Mouse (Mus musculus) B cell, adult 62 days (primary cell): ENCODE measurements around the gene Slc39a9. TPM values are rescaled to one million over a fixed set of nuclear protein-coding genes. Genes with fewer than 3 reads are reported as not detected.

Experiments used
- total RNA-seq: library from RNA; stranded (reverse); gene quantifications from 4 replicates; pipeline ENCODE4 v1.2.4, GENCODE M21; 2023

Slc39a9 gene
- total RNA-seq: 29.7 to 32.6 TPM (median 32.3 TPM) in 4 replicates

DNA sequence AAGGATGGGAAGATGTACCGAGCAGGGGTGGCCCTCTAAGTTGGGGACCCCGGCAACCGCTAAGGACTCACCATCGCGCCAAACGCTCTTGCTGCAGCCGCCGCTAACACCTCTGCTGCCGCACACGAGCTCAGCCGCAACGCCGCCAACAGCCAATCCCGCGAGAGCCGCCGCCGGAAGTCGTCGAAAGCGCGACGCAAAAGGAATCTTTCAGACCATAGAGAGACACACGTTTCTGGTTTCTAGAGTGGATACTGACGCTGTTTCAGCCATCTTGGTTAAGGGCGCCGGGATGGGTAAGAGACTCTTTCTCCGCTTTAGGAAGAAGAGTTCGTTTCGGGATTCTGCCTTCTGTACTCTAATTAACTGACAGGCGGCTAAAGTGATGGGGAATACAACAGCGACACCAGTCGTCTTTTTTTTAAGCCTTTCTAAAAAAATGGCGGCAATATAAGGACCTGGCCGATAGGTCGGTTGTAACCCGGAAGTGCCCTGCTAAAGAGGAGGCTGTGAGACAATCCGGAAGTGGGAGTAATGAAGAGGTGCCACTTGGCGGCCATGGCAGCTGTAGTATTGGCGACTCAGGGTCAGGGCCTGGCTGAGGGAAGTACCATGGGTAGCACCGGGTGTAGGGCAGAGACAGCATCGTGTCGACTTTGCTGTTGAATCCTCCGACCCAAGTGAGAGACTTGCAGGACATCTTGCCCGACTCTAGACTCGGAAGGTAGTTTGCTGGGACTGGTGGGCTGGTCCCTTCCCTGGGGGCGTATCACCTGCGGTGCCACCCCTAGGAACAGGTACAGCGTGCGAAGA, at the start of gene Slc39a9, which contains the start of gene Erh:
TSS of gene Slc39a9 (plus strand) at position 191 of the 813 bp plus-strand sequence.
TSS of gene Erh (minus strand) at position 649 of the 813 bp plus-strand sequence.

DNA sequence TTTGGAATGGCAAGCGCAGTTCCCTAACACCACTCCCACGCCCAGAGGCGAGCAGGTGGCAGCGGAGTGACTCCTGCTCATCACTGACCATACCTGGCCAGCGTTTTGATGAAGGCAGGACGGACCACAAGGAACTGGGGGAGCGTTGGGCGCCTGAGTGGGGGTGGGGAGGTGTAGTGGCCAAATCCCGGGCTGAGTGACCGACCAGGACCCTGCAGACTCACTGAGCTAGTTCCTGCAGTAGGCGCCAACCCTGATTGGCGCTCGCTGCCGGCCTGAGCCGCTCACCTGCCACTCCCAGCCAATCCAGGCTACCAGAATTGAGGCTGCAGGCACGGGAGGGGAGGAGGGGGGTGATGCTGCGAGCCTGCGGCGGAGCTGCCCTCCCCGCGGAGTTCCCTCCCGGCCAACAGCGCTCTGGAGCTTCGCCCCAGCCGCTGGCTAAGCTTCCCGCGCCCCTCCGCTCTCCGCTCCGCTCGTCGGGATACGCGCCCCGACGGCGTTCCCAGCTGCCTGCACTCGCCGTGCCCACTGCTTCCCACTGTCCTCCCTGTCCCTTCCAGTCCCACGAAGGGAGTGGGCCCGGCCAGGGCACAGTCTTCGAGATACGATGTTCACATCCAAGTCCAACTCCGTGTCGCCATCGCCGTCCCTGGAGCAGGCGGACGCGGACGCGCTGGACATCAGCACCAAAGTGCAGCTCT, 48.7 kb downstream of the Slc39a9 start, which contains the start of gene Plekhd1:
TSS of gene Plekhd1 (plus strand) at position 323 of the 704 bp plus-strand sequence.

Other genes with a start within 250 kb of the Slc39a9 start
- gene Dcaf5, start 207.3 kb upstream of the Slc39a9 start, total RNA-seq: 49.6 to 53.9 TPM (median 52.1 TPM) in 4 replicates
- gene Exd2, start 180.8 kb upstream of the Slc39a9 start, total RNA-seq: 34.9 to 40.9 TPM (median 37.4 TPM) in 4 replicates
- not detected in 4 replicates for gene Galnt16, start 125.6 kb upstream of the Slc39a9 start, total RNA-seq
- gene Erh, start 458 bp downstream of the Slc39a9 start, total RNA-seq: 67.7 to 77.3 TPM (median 69.9 TPM) in 4 replicates
- gene Plekhd1, start 48.7 kb downstream of the Slc39a9 start, total RNA-seq: not detected in 4 replicates
- gene Ccdc177, start 116.8 kb downstream of the Slc39a9 start, total RNA-seq: not detected in 4 replicates
- gene Susd6, start 146.6 kb downstream of the Slc39a9 start, total RNA-seq: 110 to 127 TPM (median 122 TPM) in 4 replicates